Mouse (Mus musculus): ENCODE data around the gene Agxt. TPM values are rescaled to one million over a fixed set of nuclear protein-coding genes. Genes with fewer than 3 reads are reported as not detected.

Gene Agxt
- polyA plus RNA-seq, 1 experiment from 2014 or later: not detected

DNA sequence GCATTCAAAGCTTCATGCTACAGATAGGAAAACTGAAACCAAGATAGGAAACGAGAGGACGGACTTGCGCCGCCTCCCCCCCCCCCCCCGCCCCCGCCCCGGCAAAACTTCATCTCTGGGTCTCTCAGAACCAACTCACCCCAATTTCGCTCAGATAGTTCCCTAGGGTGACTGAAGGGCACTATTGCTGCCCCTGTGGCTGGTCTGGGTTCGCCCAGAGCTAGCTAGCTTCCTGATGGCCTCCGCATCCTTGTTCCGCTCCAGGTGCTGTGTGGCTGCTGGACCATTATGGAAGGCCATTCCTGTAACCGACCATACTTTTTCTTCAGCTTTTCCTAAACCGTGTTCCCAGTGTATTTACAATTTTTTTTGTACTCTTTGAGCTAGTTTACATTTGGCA, 19.6 kb upstream of the Agxt start:
- Histone ChIP-seq H3K9ac (replicated peaks; ENCODE audit: low read depth, low read length) (no peak overlapping the region), H3K4me3 (ENCODE audit: low read depth, low read length) (peak overlapping the region; percentile 21), H3K36me3 (ENCODE audit: control insufficient read depth, insufficient read depth, low read length) (no peaks in the 10 kb centered on the region), H3K4me2 (replicated peaks; ENCODE audit: low read depth, low read length) (peak overlapping the region; percentile 45), H3K9me3 (ENCODE audit: control insufficient read depth, low read depth, low read length) (no peaks in the 10 kb centered on the region), H3K27me3 (ENCODE audit: control insufficient read depth, insufficient read depth, low read length) (no peaks in the 10 kb centered on the region), H3K4me1 (ENCODE audit: control insufficient read depth, insufficient read depth, low read length) (no peaks in the 10 kb centered on the region), H3K27ac (ENCODE audit: low read length) (no peak overlapping the region)
- 18% methylated on average over 13 of the region's 13 CpGs for WGBS
- ATAC-seq (ENCODE audit: insufficient number of reproducible peaks, insufficient read depth, low FRiP score, low read depth): no peak

- Histone ChIP-seq H3K9me3 (ENCODE audit: control insufficient read depth, low read depth, low read length) (no peaks in the 10 kb centered on the region), H3K4me1 (ENCODE audit: control insufficient read depth, insufficient read depth, low read length) (peaks cover 4% of the 10 kb centered on the region; the same call in 1 of the 2 replicates), H3K4me3 (ENCODE audit: low read depth, low read length) (no peak overlapping the region), H3K4me2 (replicated peaks; ENCODE audit: low read depth, low read length) (no peak overlapping the region), H3K27ac (ENCODE audit: low read length) (no peak overlapping the region), H3K27me3 (ENCODE audit: control insufficient read depth, insufficient read depth, low read length) (no peaks in the 10 kb centered on the region), H3K36me3 (ENCODE audit: control insufficient read depth, insufficient read depth, low read length) (no peaks in the 10 kb centered on the region), H3K9ac (replicated peaks; ENCODE audit: low read depth, low read length) (no peak overlapping the region)
- 40% methylated on average over 4 of the region's 4 CpGs for WGBS
- no peak for ATAC-seq (ENCODE audit: insufficient number of reproducible peaks, insufficient read depth, low FRiP score, low read depth)
Observed at GRCm38 (mm10) chr1:93118816-93119215, 16.2 kb upstream of the Agxt start.

GRCm38 (mm10) chr1:93123179-93123854, 11.7 kb upstream of the Agxt start:
- peaks cover 7% of the 10 kb centered on the region; the same call in 1 of the 2 replicates for H3K4me1 ChIP-seq (ENCODE audit: control insufficient read depth, insufficient read depth, low read length)
- ATAC-seq (ENCODE audit: insufficient number of reproducible peaks, insufficient read depth, low FRiP score, low read depth): no peak

GRCm38 (mm10) chr1:93124066-93124465, 11.0 kb upstream of the Agxt start:
- no peak for ATAC-seq (ENCODE audit: insufficient number of reproducible peaks, insufficient read depth, low FRiP score, low read depth)
- Histone ChIP-seq H3K27me3 (ENCODE audit: control insufficient read depth, insufficient read depth, low read length) (no peaks in the 10 kb centered on the region), H3K4me1 (ENCODE audit: control insufficient read depth, insufficient read depth, low read length) (peaks cover 7% of the 10 kb centered on the region; the same call in 1 of the 2 replicates), H3K9ac (replicated peaks; ENCODE audit: low read depth, low read length) (no peak overlapping the region), H3K36me3 (ENCODE audit: control insufficient read depth, insufficient read depth, low read length) (no peaks in the 10 kb centered on the region), H3K4me3 (ENCODE audit: low read depth, low read length) (no peak overlapping the region), H3K4me2 (replicated peaks; ENCODE audit: low read depth, low read length) (no peak overlapping the region), H3K27ac (ENCODE audit: low read length) (no peak overlapping the region), H3K9me3 (ENCODE audit: control insufficient read depth, low read depth, low read length) (no peaks in the 10 kb centered on the region)
- 61% methylated on average over 8 of the region's 8 CpGs for WGBS

More at GRCm38 (mm10) chr1:93123179-93123854, 11.7 kb upstream of the Agxt start:
- WGBS: 50% methylated on average over 11 of the region's 11 CpGs
- Histone ChIP-seq H3K27me3 (ENCODE audit: control insufficient read depth, insufficient read depth, low read length) (no peaks in the 10 kb centered on the region), H3K9ac (replicated peaks; ENCODE audit: low read depth, low read length) (no peak overlapping the region), H3K4me2 (replicated peaks; ENCODE audit: low read depth, low read length) (no peak overlapping the region), H3K9me3 (ENCODE audit: control insufficient read depth, low read depth, low read length) (no peaks in the 10 kb centered on the region), H3K4me3 (ENCODE audit: low read depth, low read length) (no peak overlapping the region), H3K27ac (ENCODE audit: low read length) (no peak overlapping the region; the same call in 1 of the 2 replicates), H3K36me3 (ENCODE audit: control insufficient read depth, insufficient read depth, low read length) (no peaks in the 10 kb centered on the region)

- Histone ChIP-seq H3K9me3 (ENCODE audit: control insufficient read depth, low read depth, low read length) (no peaks in the 10 kb centered on the region), H3K27ac (ENCODE audit: low read length) (no peak overlapping the region), H3K4me1 (ENCODE audit: control insufficient read depth, insufficient read depth, low read length) (peaks cover 7% of the 10 kb centered on the region; the same call in 1 of the 2 replicates), H3K9ac (replicated peaks; ENCODE audit: low read depth, low read length) (no peak overlapping the region), H3K27me3 (ENCODE audit: control insufficient read depth, insufficient read depth, low read length) (no peaks in the 10 kb centered on the region), H3K4me3 (ENCODE audit: low read depth, low read length) (no peak overlapping the region), H3K4me2 (replicated peaks; ENCODE audit: low read depth, low read length) (no peak overlapping the region), H3K36me3 (ENCODE audit: control insufficient read depth, insufficient read depth, low read length) (no peaks in the 10 kb centered on the region)
- WGBS: 50% methylated on average over 5 of the region's 5 CpGs
- ATAC-seq (ENCODE audit: insufficient number of reproducible peaks, insufficient read depth, low FRiP score, low read depth): peak; percentile 24; the same call in 1 of the 2 replicates
Observed at GRCm38 (mm10) chr1:93125256-93125655, 9.8 kb upstream of the Agxt start.

- no peak overlapping the region for H3K9ac ChIP-seq (replicated peaks; ENCODE audit: low read depth, low read length)
- H3K9me3 ChIP-seq (ENCODE audit: control insufficient read depth, low read depth, low read length): no peaks in the 10 kb centered on the region
- 80% methylated on average over 8 of the region's 8 CpGs for WGBS
- H3K4me3 ChIP-seq (ENCODE audit: low read depth, low read length): no peak overlapping the region
- H3K4me2 ChIP-seq (replicated peaks; ENCODE audit: low read depth, low read length): no peak overlapping the region
- H3K4me1 ChIP-seq (ENCODE audit: control insufficient read depth, insufficient read depth, low read length): peaks cover 7% of the 10 kb centered on the region; the same call in 1 of the 2 replicates
- H3K27me3 ChIP-seq (ENCODE audit: control insufficient read depth, insufficient read depth, low read length): no peaks in the 10 kb centered on the region
- H3K27ac ChIP-seq (ENCODE audit: low read length): no peak overlapping the region
- ATAC-seq (ENCODE audit: insufficient number of reproducible peaks, insufficient read depth, low FRiP score, low read depth): no peak
- no peaks in the 10 kb centered on the region for H3K36me3 ChIP-seq (ENCODE audit: control insufficient read depth, insufficient read depth, low read length)
Observed at GRCm38 (mm10) chr1:93128209-93128608, 6.8 kb upstream of the Agxt start.

DNA sequence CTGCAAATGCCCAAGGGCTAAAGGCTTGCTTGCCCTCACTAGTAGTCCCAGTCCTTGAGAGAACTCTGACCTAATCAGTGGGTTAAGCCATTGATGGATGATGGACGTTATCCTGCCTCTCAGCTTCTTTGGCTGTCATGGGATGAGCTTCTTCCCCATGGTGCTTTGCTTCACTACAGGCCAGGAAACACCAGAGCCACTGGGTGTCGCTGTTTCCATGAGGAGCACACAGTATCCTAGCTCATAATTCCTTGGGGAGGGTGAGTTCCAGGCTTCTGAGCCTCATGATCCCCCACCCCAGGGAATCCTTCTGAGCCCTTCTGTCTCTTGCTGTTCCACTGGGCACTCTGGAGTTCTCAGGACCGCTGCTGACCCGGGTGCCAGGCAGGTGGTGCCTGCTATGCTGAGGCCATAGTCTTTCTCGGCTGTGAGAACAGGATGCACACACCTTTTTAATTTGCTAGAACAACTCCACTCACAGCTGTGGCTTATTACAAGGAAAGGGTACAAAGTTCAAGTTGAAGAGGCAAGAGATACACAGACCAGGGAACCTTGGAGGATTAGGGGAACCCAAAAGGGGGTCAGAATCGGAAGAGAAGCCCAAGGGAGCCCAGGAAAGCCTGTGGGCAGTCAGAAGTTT, 6.2 kb upstream of the Agxt start:
- Histone ChIP-seq H3K4me2 (replicated peaks; ENCODE audit: low read depth, low read length) (no peak overlapping the region), H3K4me1 (ENCODE audit: control insufficient read depth, insufficient read depth, low read length) (0 out of 2 replicates have a peak, but pooled peaks cover 2% of the 10 kb centered on the region), H3K27ac (ENCODE audit: low read length) (no peak overlapping the region), H3K9ac (replicated peaks; ENCODE audit: low read depth, low read length) (no peak overlapping the region), H3K27me3 (ENCODE audit: control insufficient read depth, insufficient read depth, low read length) (no peaks in the 10 kb centered on the region), H3K36me3 (ENCODE audit: control insufficient read depth, insufficient read depth, low read length) (no peaks in the 10 kb centered on the region), H3K4me3 (ENCODE audit: low read depth, low read length) (no peak overlapping the region), H3K9me3 (ENCODE audit: control insufficient read depth, low read depth, low read length) (no peaks in the 10 kb centered on the region)
- ATAC-seq (ENCODE audit: insufficient number of reproducible peaks, insufficient read depth, low FRiP score, low read depth): no peak
- WGBS: 28% methylated on average over 6 of the region's 6 CpGs

DNA sequence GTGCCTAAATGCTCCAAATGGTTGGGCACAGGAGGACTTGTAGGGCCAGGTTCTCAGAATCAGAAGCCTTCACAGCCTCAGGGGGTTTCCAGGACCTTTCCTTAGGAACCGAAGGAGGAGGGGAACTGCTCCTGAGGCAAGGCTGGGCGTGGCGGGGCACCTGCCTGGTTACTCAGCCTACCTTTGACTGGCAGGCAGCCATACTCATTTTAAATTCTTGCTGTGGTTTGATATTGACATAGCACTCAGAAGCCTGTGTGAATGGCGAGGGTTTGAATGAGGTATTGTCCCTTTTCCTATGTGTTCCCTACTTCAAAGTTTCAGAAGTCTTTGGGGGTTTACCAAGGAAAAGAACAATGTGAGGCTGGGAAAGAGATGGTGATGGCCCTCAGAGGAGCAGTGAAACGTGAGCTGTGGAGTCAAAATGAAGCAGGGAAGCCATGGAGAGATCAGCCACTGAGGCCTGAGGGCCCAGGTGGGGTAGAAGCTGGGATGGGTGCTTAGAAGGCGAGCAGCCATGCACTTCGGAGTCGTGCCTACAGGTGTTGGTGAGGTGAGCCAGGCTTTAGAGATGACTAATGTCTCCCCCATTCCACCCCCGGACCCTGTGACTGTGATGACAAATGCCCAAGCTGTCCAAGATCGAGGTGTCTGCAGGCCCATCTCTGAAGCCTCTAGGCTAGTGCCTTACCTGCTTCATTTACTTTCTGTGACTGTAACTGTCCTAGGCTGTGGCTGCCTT, 4.6 kb upstream of the Agxt start:
- Histone ChIP-seq H3K4me2 (replicated peaks; ENCODE audit: low read depth, low read length) (no peak overlapping the region), H3K9me3 (ENCODE audit: control insufficient read depth, low read depth, low read length) (no peaks in the 10 kb centered on the region), H3K4me1 (ENCODE audit: control insufficient read depth, insufficient read depth, low read length) (no peaks in the 10 kb centered on the region), H3K9ac (replicated peaks; ENCODE audit: low read depth, low read length) (no peak overlapping the region), H3K4me3 (ENCODE audit: low read depth, low read length) (no peak overlapping the region), H3K27ac (ENCODE audit: low read length) (no peak overlapping the region), H3K27me3 (ENCODE audit: control insufficient read depth, insufficient read depth, low read length) (no peaks in the 10 kb centered on the region), H3K36me3 (ENCODE audit: control insufficient read depth, insufficient read depth, low read length) (no peaks in the 10 kb centered on the region)
- WGBS: 57% methylated on average over 10 of the region's 10 CpGs
- no peak for ATAC-seq (ENCODE audit: insufficient number of reproducible peaks, insufficient read depth, low FRiP score, low read depth)

Data from stomach, embryonic 14.5 days (tissue).